Mouse (Mus musculus) lung, embryonic 14.5 days (tissue): ENCODE data around the gene Stag1. TPM values are rescaled to one million over a fixed set of nuclear protein-coding genes. Genes with fewer than 3 reads are reported as not detected.
"Not testable (repeated sequence)": the region's sequence is repeated elsewhere in the genome, so short reads cannot be mapped to it uniquely, and the experiment has no call there.

ENCODE experiments used
- ATAC-seq: fragments of 200-750 bp; cut with Nextera tagmentation; 2 replicates; pipeline ENCODE4 v1.8.0; 2017; ENCODE audit warnings: mild to moderate bottlenecking, moderate TSS enrichment, moderate library complexity; ENCODE audit not compliant: insufficient read depth
- DNase-seq: peaks from one replicate; pipeline ENCODE4 v3.0.0-alpha.2; 2015
- H3K27ac ChIP-seq: fragments of 300-500 bp; sonication (generic); 2 replicates; pipeline ENCODE4 v1.5.1; 2014; ENCODE audit warnings: low read depth, mild to moderate bottlenecking, moderate library complexity
- H3K27me3 ChIP-seq: fragments of 300-500 bp; sonication (generic); 2 replicates; pipeline ENCODE4 v1.6.1; 2014; ENCODE audit warnings: low read length, control low read depth; ENCODE audit not compliant: insufficient read depth
- H3K36me3 ChIP-seq: fragments of 300-500 bp; sonication (generic); 2 replicates; pipeline ENCODE4 v1.6.1; 2014; ENCODE audit warnings: control low read depth; ENCODE audit not compliant: insufficient read depth
- H3K4me1 ChIP-seq: fragments of 300-500 bp; sonication (generic); 2 replicates; pipeline ENCODE4 v1.6.1; 2014; ENCODE audit warnings: antibody characterized with exemption, control low read depth; ENCODE audit not compliant: insufficient read depth
- H3K4me2 ChIP-seq: fragments of 300-500 bp; sonication (generic); 2 replicates; pipeline ENCODE4 v1.6.1; 2014; ENCODE audit warnings: mild to moderate bottlenecking
- H3K4me3 ChIP-seq: fragments of 300-500 bp; sonication (generic); 2 replicates; pipeline ENCODE4 v1.5.1; 2014; ENCODE audit warnings: low read depth, low read length
- H3K9ac ChIP-seq: fragments of 300-500 bp; sonication (generic); 2 replicates; pipeline ENCODE4 v1.6.1; 2014
- H3K9me3 ChIP-seq: fragments of 300-500 bp; sonication (generic); 2 replicates; pipeline ENCODE4 v1.6.1; 2016; ENCODE audit warnings: low read depth, low read length, control low read depth
- CTCF ChIP-seq: IDR thresholded peaks from 2 replicates; pipeline ENCODE4 v1.5.1; 2016; ENCODE audit warnings: antibody characterized with exemption, low read depth
- WGBS: fragments of 180-500 bp; shearing (Covaris S2); extraction: QIAGEN DNeasy Blood & Tissue Kit; methylation state at CpG from one replicate; pipeline ENCODE4 v1.1.7; 2014; 5-methylcytosine and 5-hydroxymethylcytosine counted together
- polyA plus RNA-seq: library from polyadenylated mRNA; unstranded; fragments of >200 nt; fragmentation: Nextera tagmentation; extraction: Ambion mirVana; gene quantifications from 2 replicates; pipeline ENCODE4 v1.2.1, GENCODE M21; 2014

Stag1 gene
- polyA plus RNA-seq, 1 experiment from 2014 or later: 48.4 TPM

DNA sequence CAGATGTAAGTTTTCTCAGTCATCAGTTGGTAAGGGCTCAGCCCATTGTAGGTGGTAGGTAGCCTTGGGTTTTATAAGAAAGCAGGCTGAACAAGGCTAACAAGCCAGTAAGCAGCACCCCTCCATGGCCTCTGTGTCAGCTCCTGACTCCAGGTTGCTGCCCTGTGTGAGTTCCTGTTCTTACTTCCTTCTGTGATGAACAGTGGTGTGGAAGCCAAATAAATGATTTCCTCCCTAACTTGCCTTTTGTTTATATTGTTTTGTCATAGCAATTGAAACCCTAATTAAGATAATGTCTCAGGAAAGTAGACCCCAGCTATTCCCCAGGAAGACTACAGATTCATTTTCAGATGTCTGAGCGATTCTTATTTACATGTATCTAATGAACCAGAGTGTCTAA lies 134.2 kb downstream of the Stag1 start:
- Histone ChIP-seq H3K4me1 (no peaks in the 10 kb centered on the region), H3K9me3 (no peaks in the 10 kb centered on the region), H3K4me2 (no peak overlapping the region), H3K9ac (no peak overlapping the region), H3K27ac (no peak overlapping the region), H3K36me3 (no peaks in the 10 kb centered on the region), H3K27me3 (no peaks in the 10 kb centered on the region), H3K4me3 (no peak overlapping the region)
- TF ChIP-seq CTCF: no peak
- 80% methylated on average over 1 of the region's 1 CpGs for WGBS
- no peak for ATAC-seq
- no peak for DNase-seq

DNA sequence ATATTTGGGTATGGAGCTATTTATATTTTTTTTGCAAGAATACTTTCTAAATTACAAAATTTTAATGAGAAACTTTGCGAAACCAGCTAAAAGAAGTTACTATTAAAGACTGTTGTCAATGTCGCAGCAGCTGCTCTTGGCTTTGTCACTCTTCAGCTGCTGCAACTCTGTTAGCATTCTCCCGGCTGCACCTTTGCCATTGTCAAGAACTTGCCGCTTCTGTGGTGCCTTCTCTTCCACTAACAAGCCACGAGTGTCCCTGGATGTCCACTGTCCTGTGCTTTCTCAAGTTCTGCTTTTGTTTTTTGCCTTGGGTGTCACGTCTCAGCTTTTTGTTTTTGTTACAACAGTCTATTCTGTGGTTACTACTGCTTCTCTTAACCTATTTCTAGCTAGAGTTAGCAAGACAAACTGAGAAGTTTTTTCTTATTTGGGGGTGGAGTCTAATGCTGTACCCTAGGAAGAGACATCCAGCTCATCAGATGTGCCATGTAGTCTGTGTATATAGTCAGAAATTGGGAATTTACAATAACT lies 136.4 kb downstream of the Stag1 start:
- 79% methylated on average over 6 of the region's 6 CpGs for WGBS
- H3K27ac ChIP-seq: no peak overlapping the region
- no peaks in the 10 kb centered on the region for H3K4me1 ChIP-seq
- H3K27me3 ChIP-seq: no peaks in the 10 kb centered on the region
- H3K36me3 ChIP-seq: 0 out of 2 replicates have a peak, but pooled peaks cover 3% of the 10 kb centered on the region
- no peak overlapping the region for H3K4me3 ChIP-seq
- H3K4me2 ChIP-seq: no peak overlapping the region
- no peak for TF ChIP-seq CTCF
- no peaks in the 10 kb centered on the region for H3K9me3 ChIP-seq
- H3K9ac ChIP-seq: no peak overlapping the region
- ATAC-seq: no peak
- DNase-seq: no peak

DNA sequence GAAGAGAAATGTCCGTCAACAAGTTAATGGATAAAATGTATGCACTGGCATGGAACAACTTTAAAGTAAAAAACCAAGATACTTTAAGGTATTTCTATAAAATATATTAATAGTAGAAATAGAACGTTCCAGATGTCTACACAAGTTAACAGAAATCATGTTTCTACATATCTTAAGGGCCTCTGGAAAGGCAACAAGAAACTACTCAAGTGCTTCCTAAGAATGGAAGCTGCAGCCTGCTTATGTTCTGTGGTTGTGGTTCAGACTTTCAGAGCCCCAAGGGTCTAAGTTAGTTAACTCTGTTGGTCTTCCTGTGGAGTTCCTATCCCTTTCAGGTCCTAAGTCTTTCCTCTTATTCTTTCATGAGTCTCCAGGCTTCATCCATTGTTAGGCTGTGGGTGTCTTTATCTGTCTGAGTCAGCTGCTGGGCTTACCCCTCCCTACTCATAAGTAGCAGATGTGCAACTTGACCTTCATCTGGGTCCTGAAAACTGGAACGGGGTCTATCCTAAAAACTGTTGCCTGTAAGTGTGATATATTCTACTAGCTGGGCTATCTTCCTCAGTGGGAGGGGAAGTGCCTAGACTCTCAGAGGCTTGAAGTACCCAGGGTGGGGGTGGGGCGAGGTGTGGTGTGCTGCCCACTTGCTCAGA lies 138.5 kb downstream of the Stag1 start:
- Histone ChIP-seq H3K4me3 (no peak overlapping the region), H3K9me3 (no peaks in the 10 kb centered on the region), H3K4me1 (no peaks in the 10 kb centered on the region), H3K4me2 (no peak overlapping the region), H3K9ac (no peak overlapping the region), H3K27ac (no peak overlapping the region), H3K27me3 (no peaks in the 10 kb centered on the region), H3K36me3 (0 out of 2 replicates have a peak, but pooled peaks cover 3% of the 10 kb centered on the region)
- no peak for ATAC-seq
- WGBS: 67% methylated on average over 4 of the region's 4 CpGs
- DNase-seq: no peak
- TF ChIP-seq CTCF: no peak

DNA sequence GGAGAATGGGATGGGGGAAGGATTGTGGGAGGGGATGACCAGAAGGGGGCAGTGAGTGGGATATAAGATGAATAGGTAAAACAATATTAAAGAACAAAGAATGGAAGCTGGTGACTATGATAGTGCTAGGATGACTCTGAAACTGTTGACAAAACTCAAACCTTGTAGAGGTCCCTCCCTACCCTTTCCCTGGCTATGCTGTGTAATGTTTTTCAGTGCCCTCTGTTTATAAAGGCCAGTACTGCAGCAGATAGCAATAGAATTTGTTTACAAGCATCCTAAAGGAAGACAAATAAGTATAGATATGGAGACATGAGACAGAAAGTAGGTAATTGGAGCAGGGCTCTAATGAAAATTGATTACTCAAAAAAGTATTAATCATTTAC lies 139.0 kb downstream of the Stag1 start:
- H3K4me3 ChIP-seq: no peak overlapping the region
- no peaks in the 10 kb centered on the region for H3K4me1 ChIP-seq
- no peak overlapping the region for H3K4me2 ChIP-seq
- no peak for ATAC-seq
- no peak overlapping the region for H3K27ac ChIP-seq
- H3K9me3 ChIP-seq: no peaks in the 10 kb centered on the region
- no peak for TF ChIP-seq CTCF
- H3K9ac ChIP-seq: no peak overlapping the region
- no peak for DNase-seq
- H3K36me3 ChIP-seq: 0 out of 2 replicates have a peak, but pooled peaks cover 3% of the 10 kb centered on the region
- H3K27me3 ChIP-seq: no peaks in the 10 kb centered on the region

- not testable (repeated sequence) for H3K4me1 ChIP-seq, H3K36me3 ChIP-seq, H3K9ac ChIP-seq, DNase-seq, H3K27me3 ChIP-seq, ATAC-seq, H3K4me3 ChIP-seq, H3K27ac ChIP-seq, H3K4me2 ChIP-seq, H3K9me3 ChIP-seq
- WGBS: 61% methylated on average over 2 of the region's 2 CpGs
Measured at GRCm38 (mm10) chr9:100777238-100777637, 179.6 kb downstream of the Stag1 start.

GRCm38 (mm10) chr9:100865984-100866383 lies 268.4 kb downstream of the Stag1 start:
- Histone ChIP-seq H3K4me1 (no peaks in the 10 kb centered on the region), H3K9ac (no peak overlapping the region), H3K36me3 (peaks cover 6% of the 10 kb centered on the region; the same call in 1 of the 2 replicates), H3K4me2 (no peak overlapping the region), H3K4me3 (no peak overlapping the region), H3K27me3 (no peaks in the 10 kb centered on the region), H3K27ac (no peak overlapping the region), H3K9me3 (no peaks in the 10 kb centered on the region)
- ATAC-seq (no peak), DNase-seq (no peak)
- no peak for TF ChIP-seq CTCF
- WGBS: 84% methylated on average over 4 of the region's 4 CpGs

DNA sequence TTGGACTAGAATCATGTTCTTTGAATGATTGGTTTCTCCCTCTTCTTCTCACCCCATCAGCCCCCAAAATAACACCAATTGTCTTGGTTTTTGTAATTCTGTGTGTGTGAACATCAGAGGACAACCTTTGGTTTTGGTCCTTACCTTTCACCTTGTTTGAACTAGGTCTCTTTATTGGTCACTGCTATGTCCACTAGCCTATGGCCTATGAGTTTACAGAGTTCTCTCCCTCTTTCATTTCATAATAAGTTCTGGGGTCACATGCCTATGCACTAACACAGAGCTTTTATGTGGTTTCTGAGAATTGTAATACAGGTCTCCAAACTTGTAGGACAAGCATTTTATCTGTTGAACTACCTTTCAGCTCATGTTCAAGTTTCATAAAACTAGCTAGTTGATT lies 272.0 kb downstream of the Stag1 start:
- Histone ChIP-seq H3K4me1 (no peaks in the 10 kb centered on the region), H3K9ac (no peak overlapping the region), H3K36me3 (peaks cover 6% of the 10 kb centered on the region; the same call in 1 of the 2 replicates), H3K9me3 (no peaks in the 10 kb centered on the region), H3K4me3 (no peak overlapping the region), H3K4me2 (no peak overlapping the region), H3K27ac (no peak overlapping the region), H3K27me3 (no peaks in the 10 kb centered on the region)
- DNase-seq: no peak
- TF ChIP-seq CTCF: no peak
- ATAC-seq: no peak
